Mouse (Mus musculus) midbrain, embryonic 15.5 days (tissue): ENCODE measurements at regions not wholly inside any gene's neighbourhood (a gene's known extent, or its start where the extent isn't known, plus 50 kb on each side); places are given as distances from the start of the nearest gene placed in this dataset.
A peak's percentile ranks its signal among the peaks of the same experiment; 100 is the strongest.

Experiments
- ATAC-seq: fragments of 200-750 bp; cut with Nextera tagmentation; replicated peaks from 2 replicates; pipeline ENCODE4 v1.8.0; 2017; ENCODE audit warnings: moderate TSS enrichment
- H3K27ac ChIP-seq: fragments of 300-500 bp; sonication (generic); 2 replicates; pipeline ENCODE4 v1.5.1; 2015; ENCODE audit warnings: mild to moderate bottlenecking, inconsistent platforms
- H3K27me3 ChIP-seq: fragments of 300-500 bp; sonication (generic); replicated peaks from 2 replicates; pipeline ENCODE4 v1.6.1; 2015; ENCODE audit warnings: inconsistent platforms
- H3K36me3 ChIP-seq: fragments of 300-500 bp; sonication (generic); replicated peaks from 2 replicates; pipeline ENCODE4 v1.6.1; 2015; ENCODE audit warnings: inconsistent platforms
- H3K4me1 ChIP-seq: fragments of 300-500 bp; sonication (generic); 2 replicates; pipeline ENCODE4 v1.6.1; 2015; ENCODE audit warnings: inconsistent platforms
- H3K4me2 ChIP-seq: fragments of 300-500 bp; sonication (generic); 2 replicates; pipeline ENCODE4 v1.6.1; 2015; ENCODE audit warnings: inconsistent platforms, mild to moderate bottlenecking, moderate library complexity
- H3K4me3 ChIP-seq: fragments of 300-500 bp; sonication (generic); 2 replicates; pipeline ENCODE4 v1.5.1; 2015; ENCODE audit warnings: mild to moderate bottlenecking, inconsistent platforms
- H3K9ac ChIP-seq: fragments of 300-500 bp; sonication (generic); 2 replicates; pipeline ENCODE4 v1.6.1; 2015; ENCODE audit warnings: mild to moderate bottlenecking, inconsistent platforms
- H3K9me3 ChIP-seq: fragments of 300-500 bp; sonication (generic); 2 replicates; pipeline ENCODE4 v1.6.1; 2016; ENCODE audit warnings: inconsistent platforms
- WGBS: fragments of 180-500 bp; shearing (Covaris S2); methylation state at CpG from one replicate; pipeline ENCODE4 v1.1.7; 2015; ENCODE audit warnings: mixed read lengths; 5-methylcytosine and 5-hydroxymethylcytosine counted together

DNA sequence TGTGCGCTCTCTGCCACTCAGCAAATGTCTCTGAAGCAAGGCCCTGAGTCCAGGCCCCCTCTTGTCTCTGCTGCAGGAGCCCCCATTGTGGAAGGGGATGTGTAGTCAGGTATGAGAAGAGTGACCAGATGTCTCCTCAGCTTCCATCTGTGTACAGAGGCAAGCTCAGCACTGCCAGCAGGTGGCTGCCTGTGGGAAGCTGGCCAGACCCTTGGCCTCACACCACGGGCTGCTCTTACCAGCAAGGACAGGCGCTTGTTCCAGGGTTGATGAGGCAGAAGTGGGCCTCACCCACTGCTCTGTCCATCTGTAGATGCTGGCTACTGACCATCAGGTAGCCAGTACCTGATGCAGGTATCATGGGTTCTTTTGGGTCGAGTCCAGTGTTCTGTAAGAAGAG is 69.4 kb upstream of the Hdac4 start:
- Histone ChIP-seq H3K27me3 (no peaks in the 10 kb centered on the region), H3K4me3 (no peak overlapping the region), H3K9me3 (no peaks in the 10 kb centered on the region), H3K36me3 (no peaks in the 10 kb centered on the region), H3K4me2 (no peak overlapping the region), H3K9ac (no peak overlapping the region), H3K4me1 (peaks cover 3% of the 10 kb centered on the region), H3K27ac (no peak overlapping the region)
- WGBS, result 84% methylated on average over 4 of the region's 4 CpGs
- no peak for ATAC-seq

DNA sequence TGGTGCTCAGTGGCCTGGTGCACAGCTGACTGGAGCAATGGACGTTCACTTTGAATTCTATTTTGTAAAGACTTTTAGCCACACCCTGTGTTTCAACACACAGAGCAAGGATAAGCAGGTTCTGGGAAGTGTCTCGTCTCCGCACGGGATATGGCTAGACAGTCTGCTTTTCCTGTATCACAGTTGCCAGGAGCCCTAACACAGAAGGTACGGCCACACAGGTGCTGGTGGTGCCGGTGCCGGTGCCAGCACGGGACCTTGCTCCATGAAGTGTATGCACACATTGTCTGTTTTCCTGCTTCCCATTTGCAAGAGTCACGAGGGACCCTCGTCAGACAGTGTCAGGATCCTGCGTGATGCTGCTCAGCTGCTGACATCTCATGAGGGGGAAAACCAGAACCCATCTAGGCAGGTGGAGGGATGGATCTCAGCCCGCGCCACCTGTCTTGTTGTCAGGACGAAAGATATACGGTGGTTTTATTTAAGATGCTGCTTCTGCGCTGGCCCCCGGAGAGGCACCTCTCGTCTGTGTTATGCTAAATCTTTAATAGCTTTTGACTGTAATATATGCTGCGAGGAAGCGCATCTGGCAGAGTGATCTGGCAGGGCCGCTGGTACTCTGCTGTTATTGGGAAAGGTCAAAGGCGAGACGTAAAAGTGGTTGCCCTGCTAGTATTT is 64.4 kb upstream of the Hdac4 start:
- no peaks in the 10 kb centered on the region for H3K27me3 ChIP-seq
- peak; percentile 69 for ATAC-seq
- no peaks in the 10 kb centered on the region for H3K9me3 ChIP-seq
- no peak overlapping the region for H3K9ac ChIP-seq
- H3K27ac ChIP-seq, result peak overlapping the region; percentile 19; the same call in 1 of the 2 replicates
- no peak overlapping the region for H3K4me2 ChIP-seq
- H3K4me1 ChIP-seq, result peaks cover 6% of the 10 kb centered on the region
- no peak overlapping the region for H3K4me3 ChIP-seq
- H3K36me3 ChIP-seq, result no peaks in the 10 kb centered on the region
- WGBS, result 52% methylated on average over 23 of the region's 23 CpGs

DNA sequence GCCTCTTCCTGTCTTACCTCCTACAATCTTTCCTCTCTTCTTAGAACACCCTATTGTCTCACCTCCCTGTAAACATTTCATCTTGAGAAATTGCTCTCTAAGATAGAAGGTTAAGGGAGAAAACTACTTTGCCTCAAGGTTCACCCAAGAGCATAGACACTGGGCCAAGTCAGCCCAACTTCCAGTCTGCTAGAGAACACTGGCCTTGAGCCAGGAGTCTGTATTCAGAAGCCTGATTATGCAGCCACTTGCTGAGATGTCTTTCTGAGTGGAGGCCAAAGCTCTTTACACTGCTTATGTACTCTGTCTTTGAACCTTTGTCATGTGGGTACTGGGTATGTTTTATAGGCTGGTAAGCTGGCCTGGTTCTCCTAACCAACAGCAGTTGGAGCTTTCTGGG is 62.5 kb upstream of the Hdac4 start:
- Histone ChIP-seq H3K27ac (no peak overlapping the region), H3K9ac (no peak overlapping the region), H3K4me1 (peaks cover 6% of the 10 kb centered on the region), H3K36me3 (no peaks in the 10 kb centered on the region), H3K4me3 (no peak overlapping the region), H3K9me3 (no peaks in the 10 kb centered on the region), H3K4me2 (no peak overlapping the region), H3K27me3 (no peaks in the 10 kb centered on the region)
- no peak for ATAC-seq

GRCm38 (mm10) chr1:92253086-92253485 is 57.6 kb upstream of the Hdac4 start:
- Histone ChIP-seq H3K4me1 (no peaks in the 10 kb centered on the region), H3K9me3 (no peaks in the 10 kb centered on the region), H3K27ac (no peak overlapping the region), H3K27me3 (no peaks in the 10 kb centered on the region), H3K4me3 (no peak overlapping the region), H3K4me2 (no peak overlapping the region), H3K36me3 (no peaks in the 10 kb centered on the region), H3K9ac (no peak overlapping the region)
- no peak for ATAC-seq
- WGBS, result 71% methylated on average over 8 of the region's 8 CpGs

DNA sequence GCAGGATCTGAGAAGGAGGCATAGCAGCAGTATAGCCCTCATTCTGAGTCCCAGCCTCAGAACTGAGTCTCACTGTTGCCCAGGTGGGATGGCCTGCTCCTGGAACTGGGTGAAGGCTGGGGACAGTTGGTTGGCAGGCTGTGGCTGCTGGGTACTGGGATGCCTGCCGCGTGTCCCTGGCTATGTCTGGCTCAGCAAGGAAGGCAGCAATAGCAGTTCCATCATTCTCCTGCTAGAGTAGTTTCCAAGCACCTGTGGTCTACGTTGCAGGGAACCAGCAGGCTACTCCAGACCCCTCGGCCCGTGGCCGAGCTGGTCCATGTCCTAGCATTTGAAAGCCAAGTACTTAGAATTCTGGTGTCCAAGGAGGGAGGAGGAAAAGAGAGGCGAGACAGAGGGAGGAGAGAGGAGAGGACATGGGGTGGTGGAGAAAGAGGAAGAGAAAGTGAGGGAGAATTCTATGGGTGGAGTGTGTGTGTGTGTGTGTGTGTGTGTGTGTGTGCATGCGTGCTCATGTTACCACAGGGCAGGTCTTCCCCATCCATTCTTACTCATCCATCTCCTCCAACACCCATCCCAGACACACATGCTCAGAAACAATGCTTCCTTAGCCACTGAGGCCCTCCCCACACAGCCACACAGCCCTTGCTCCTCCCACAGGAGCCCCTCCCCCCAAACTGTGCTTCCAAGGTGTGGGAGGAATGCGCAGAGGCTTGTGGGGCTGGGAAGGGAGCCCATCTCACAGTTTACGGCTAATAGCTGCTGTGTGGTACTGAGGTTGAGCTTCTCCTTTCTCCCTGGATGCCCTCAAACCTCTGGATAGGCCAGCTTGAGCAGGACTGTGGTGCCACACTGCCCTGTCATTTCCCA is 55.3 kb upstream of the Hdac4 start:
- Histone ChIP-seq H3K27me3 (no peaks in the 10 kb centered on the region), H3K4me3 (no peak overlapping the region), H3K9ac (no peak overlapping the region), H3K4me2 (no peak overlapping the region), H3K36me3 (no peaks in the 10 kb centered on the region), H3K27ac (no peak overlapping the region), H3K9me3 (no peaks in the 10 kb centered on the region), H3K4me1 (no peaks in the 10 kb centered on the region)
- 83% methylated on average over 10 of the region's 10 CpGs for WGBS
- no peak for ATAC-seq
